Mouse (Mus musculus): Measurements from ENCODE around the gene Creld2. TPM values are rescaled to one million over a fixed set of nuclear protein-coding genes. Genes with fewer than 3 reads are reported as not detected.

Gene Creld2
- polyA plus RNA-seq (2012; fragmentation: generic; extraction: Trizol) = 10 to 100 TPM; 50.1 to 73.5 TPM

GRCm38 (mm10) chr15:88819026-88819905 lies at the start of gene Creld2, which contains the start of gene Alg12:
TSS of gene Creld2 (plus strand) at chr15:88819646.
TSS of gene Alg12 (minus strand) at chr15:88819318.

DNA sequence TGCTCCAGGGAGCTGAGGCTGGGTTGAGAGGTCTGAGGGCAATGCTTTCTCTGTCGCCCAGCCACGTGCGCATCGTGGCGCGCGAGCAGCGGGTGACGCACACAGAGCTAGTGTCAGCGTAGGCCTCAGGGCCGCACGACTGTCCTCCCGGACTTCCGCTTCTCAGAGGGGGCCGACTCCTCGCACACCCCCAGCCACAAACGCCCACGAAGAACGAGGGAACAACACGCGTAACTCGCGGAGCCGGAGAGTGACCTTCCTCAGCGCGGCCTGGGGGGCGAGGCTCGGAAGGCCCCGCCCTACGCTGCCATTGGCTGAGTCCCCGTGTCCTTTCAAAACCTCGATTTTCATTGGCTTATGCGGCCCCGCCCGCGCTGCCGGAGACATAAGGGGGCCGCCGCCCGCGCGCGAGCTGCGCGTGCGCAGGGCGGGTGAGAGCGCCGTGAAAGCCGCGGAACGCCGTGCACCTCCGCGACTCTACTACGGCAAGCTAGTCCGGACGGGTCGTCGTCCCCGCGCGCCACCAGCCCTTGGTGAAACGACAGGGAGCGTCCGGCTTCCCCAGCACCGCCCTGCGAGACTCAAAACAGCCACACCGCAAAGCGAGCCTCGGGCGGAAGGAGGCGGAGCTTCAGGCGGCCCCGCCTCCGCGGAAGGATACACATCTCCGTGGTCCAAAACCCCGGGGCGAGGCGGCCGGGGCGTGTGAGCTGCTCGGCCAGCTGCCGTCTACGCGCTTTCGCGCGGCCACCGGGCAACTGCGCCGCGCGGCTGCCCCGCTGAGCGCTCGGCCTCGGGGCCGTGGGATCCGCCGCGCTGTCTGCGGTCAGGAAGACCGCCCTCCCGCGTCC lies 42.6 kb downstream of the Creld2 start, which contains the start of gene Pim3:
Gene Pim3 (plus strand): TSS at position 415 of the 851 bp plus-strand sequence.

Other genes with a start within 250 kb of the Creld2 start
- under 1 TPM in 1 of 2 experiments, not detected in 1; 0.05 TPM for gene Zdhhc25, start 219.3 kb upstream of the Creld2 start, polyA plus RNA-seq (2012; fragmentation: generic; extraction: Trizol)
- gene Brd1, start 85.4 kb upstream of the Creld2 start, polyA plus RNA-seq (2012; fragmentation: generic; extraction: Trizol) = 10 to 100 TPM in 1 of 2 experiments, 1 to 10 TPM in 1; 2.1 to 20.4 TPM
- 1 to 10 TPM in 1 of 2 experiments, under 1 TPM in 1; 0.77 to 3.7 TPM for gene Zbed4, start 68.0 kb upstream of the Creld2 start, polyA plus RNA-seq (2012; fragmentation: generic; extraction: Trizol)
- gene Alg12, start 328 bp upstream of the Creld2 start, polyA plus RNA-seq (2012; fragmentation: generic; extraction: Trizol) = 10 to 100 TPM in 1 of 2 experiments, 1 to 10 TPM in 1; 6.9 to 16.1 TPM
- gene Pim3, start 42.5 kb downstream of the Creld2 start, polyA plus RNA-seq (2012; fragmentation: generic; extraction: Trizol) = 10 to 100 TPM; 12.4 to 29.2 TPM
- not detected for gene Ttll8, start 134.8 kb downstream of the Creld2 start, polyA plus RNA-seq (2012; fragmentation: generic; extraction: Trizol)
- gene Mlc1, start 159.4 kb downstream of the Creld2 start, polyA plus RNA-seq (2012; fragmentation: generic; extraction: Trizol) = under 1 TPM; 0.01 to 0.04 TPM
- under 1 TPM in 1 of 2 experiments, not detected in 1; 0.01 TPM for gene Mov10l1, start 163.3 kb downstream of the Creld2 start, polyA plus RNA-seq (2012; fragmentation: generic; extraction: Trizol)
- under 1 TPM in 1 of 2 experiments, not detected in 1; 0.20 TPM for gene Panx2, start 240.1 kb downstream of the Creld2 start, polyA plus RNA-seq (2012; fragmentation: generic; extraction: Trizol)